Mouse (Mus musculus): Measurements from ENCODE around the gene Gm49361.
A peak's percentile ranks its signal among the peaks of the same experiment; 100 is the strongest.
"Not testable (repeated sequence)": the region's sequence is repeated elsewhere in the genome, so short reads cannot be mapped to it uniquely, and the experiment has no call there.

The Gm49361 gene

GRCm38 (mm10) chr14:57687441-57687840 lies 58.5 kb downstream of the Gm49361 start:
- no peak for DNase-seq

- DNase-seq, result no peak
These were observed 59.3 kb downstream of the Gm49361 start for GRCm38 (mm10) chr14:57686647-57687046.

GRCm38 (mm10) chr14:57684579-57684978 lies 61.3 kb downstream of the Gm49361 start:
- peak; percentile 76 for DNase-seq

GRCm38 (mm10) chr14:57682751-57683150 lies 63.2 kb downstream of the Gm49361 start:
- no peak for DNase-seq

DNA sequence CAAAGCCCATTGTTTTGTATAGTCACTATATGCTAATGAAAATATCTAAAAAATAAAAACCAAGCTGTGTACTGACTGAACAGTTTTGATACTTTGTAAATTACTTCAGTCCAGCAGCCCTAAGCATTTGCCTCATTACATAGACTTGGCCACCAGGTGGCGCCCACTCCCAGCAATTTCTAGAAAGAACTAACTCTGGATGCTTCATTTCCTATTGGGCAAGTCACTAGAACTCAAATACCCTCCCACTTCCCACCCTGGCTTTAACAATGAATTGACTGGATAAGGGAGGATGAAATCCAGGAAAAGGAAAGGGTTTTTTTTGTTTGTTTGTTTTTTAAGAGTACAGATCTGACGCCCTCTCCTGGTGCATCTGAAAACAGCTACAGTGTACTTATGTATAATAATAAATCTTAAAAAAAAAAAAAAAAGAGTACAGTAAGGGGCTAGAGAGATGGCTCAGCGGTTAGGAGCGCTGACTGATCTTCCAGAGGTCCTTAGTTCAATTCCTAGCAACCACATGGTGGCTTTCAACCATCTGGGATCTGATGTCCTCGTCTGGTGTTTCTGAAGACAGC lies 65.9 kb downstream of the Gm49361 start:
- DNase-seq, result peak; percentile 83

DNA sequence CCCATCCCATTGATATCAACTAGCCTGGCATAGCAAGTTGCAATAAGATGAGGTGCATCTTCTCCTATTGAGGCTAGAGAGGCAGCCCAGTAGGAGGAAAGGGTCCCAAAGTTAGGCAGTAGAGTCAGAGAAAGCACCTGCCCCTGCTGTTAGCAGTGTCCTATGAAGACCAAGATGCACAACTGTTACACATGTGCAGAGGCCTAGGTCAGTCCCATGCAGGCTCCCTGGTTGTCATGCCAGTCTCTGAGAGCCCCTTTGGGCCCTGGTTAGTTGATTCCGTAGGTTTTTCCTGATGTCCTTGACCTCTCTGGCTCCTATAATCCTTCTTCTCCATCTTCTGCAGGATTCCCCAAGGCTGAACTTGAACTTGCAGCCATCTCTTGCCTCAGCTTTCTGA lies 66.4 kb downstream of the Gm49361 start:
- no peak for DNase-seq

DNA sequence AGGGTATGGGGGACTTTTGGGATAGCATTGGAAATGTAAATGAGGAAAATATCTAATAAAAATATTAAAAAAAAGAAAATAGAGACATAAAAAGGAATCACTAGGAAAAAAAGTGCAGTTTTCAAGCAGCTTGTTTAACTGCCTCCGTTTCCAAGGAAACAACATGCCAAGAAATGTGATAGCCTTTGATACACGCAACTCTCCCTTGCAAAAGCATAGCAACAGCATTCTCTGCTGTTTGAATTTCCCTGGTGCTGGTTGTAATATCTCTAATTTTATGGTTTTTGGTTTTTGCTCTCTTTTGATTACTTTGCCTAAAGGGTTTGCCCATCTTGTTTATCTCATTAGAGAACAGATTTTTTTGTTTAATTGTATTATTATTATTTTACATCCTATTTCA lies 70.4 kb downstream of the Gm49361 start:
- no peak for DNase-seq

- DNase-seq, result no peak
These were observed 80.3 kb downstream of the Gm49361 start for GRCm38 (mm10) chr14:57665628-57665950.

DNA sequence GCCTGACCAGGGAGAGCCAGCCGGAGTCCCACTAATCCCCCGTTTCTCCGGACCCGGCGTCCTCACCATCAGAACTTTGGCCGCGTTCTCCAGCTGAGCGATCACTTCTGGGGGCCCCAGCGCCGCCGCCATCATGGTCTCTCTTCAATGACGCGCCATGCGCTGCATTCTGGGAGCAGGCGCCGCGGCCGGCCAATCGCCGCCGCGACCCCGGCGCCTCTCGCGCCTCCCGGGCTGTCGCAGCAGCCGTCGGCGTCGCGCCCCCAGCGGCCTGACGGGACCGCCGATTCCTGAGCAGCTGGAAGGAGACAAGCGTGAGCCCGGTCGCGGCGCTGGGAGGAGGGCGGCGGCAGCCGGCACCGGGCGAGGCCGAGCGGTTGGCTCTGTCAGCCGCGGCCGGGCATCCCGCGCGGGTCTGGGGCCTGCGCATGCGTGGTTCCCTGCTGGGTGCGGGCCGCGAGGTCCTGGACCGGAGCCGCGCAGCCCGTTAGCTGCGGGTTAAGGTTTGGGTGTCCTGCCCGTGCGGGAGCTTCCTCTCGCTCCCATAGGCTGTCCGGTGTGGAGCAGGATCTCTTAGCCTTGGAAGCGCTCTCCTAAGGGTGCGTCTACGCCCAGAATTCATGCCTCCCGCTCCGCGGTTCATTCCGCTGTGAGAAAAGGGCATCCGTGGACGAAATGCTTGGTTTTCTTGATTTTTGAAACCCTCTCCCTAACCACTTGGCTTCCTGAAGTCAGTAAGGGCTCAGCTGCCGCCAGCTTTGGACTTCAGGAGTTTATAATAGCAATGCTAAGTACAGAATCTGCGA lies 80.9 kb downstream of the Gm49361 start, which contains the start of gene Xpo4:
Xpo4 (minus strand) TSS at position 609 of the 806 bp plus-strand sequence.
- DNase-seq, result peak; percentile 88

DNA sequence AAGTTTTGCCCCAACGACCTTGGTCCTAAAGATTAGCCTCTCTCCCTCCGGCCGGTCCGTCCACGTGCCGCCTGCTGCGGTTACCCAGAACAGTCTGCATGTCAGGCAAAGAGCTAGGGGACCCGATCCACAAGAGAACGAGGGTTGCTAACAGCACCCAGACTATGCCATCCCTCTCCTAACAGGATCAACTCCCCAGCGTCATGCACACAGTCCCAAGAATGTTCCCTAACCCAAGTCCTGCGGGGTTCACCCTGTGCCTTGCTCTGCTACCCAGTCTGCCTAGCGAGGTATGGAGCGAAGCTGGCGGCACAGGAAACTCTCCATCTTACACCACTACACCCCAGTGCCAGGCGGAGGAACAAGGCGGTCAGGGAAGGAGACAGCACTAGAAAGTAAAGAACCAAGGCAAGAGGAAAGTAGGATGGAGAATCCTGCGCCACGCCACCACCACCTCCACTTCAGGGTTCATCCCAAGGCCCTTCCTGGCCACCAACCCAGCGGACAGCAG lies 81.5 kb downstream of the Gm49361 start:
- DNase-seq, result no peak

DNA sequence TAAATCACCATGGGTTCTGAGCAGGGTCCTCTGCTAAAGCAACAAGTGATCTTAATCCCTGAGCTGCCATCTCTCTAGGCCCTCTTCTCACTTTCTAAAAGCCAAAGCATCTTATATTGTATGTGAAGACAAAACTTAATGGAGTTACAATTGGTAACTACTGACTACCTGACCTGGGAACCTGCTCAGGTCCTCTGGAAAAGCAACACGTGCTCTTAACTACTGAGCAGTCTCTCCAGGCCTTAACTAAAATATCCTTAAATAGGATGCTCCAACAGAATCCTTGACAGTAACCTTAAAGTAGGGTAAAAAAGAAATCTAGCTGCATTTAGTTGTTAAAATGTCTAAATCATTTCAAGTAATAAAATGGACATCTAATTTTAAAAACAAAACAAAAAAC lies 82.3 kb downstream of the Gm49361 start:
- no peak for DNase-seq

DNA sequence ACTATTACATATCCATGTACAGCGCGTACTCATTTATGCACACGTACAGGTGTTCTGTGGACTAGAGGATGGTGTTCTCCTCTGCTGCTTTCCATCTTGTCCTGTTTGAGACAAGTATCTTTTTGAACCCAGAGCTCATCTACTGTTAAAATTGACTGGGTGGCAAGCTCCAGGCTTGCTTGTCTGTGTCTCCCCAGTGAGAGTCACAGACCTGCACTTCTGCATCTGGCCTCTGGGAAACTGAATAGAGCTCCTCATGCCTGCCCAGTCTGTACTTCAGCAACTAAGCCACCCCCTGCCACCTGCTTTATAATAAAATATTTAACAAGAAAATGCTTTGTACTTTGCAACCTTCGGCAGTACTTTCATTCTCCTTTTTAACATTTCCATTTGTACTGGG lies 87.6 kb downstream of the Gm49361 start:
- DNase-seq, result no peak

DNA sequence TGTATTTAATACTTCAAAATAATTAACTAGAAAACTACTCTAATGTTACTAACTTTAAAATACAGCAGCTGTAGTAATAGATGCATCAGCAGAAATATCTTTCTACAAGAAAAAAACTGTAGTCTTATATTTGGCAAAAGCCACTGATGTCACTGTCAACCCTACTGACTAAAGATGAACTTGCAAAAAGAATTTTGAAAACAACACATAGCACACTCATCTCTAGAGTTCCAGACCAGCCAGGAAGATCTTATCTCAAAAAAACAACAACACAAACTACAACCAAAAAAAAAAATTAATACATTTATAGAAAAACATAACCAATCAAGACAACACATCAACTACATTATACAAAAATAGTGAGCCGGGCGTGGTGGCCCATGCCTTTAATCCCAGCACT lies 88.4 kb downstream of the Gm49361 start:
- DNase-seq, result no peak

DNA sequence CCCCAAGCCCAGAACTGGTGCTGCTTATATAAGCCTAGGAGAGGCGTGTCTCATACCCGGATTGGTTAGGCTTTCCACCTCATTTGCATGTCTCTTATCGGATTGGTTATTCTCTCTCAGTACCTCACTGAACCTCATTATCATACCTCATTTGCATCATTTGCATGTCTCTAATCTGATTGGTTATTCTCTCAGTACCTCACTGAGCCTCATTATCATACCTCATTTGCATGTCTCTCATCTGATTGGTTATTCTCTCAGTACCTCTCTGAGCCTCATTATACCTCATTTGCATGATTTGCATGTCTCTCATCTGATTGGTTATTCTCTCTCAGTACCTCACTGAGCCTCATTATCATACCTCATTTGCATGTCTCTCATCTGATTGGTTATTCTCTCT lies 89.4 kb downstream of the Gm49361 start:
- DNase-seq, result not testable (repeated sequence)

DNA sequence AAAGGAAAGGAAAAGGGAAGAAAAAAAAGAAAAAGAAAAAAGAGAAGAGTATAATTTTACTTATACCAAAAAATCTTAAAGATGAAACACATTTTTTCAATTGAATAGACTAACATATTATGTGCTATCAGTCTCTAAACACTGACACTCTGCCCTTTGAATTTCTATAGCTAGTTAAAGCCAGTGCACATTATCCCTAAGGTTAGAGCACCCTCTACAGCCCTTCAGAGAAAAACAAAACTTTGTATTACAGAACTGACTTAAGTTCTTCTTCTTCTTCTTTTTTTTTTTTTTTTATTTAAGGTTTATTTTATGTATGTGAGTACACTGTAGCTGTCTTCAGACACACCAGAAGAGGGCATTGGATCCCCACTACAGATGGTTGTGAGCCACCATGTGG lies 96.4 kb downstream of the Gm49361 start:
- DNase-seq, result no peak

- no peak for DNase-seq
These were observed 99.7 kb downstream of the Gm49361 start for GRCm38 (mm10) chr14:57646155-57646554.

- no peak for DNase-seq
These were observed 106.8 kb downstream of the Gm49361 start for GRCm38 (mm10) chr14:57639153-57639552.

DNA sequence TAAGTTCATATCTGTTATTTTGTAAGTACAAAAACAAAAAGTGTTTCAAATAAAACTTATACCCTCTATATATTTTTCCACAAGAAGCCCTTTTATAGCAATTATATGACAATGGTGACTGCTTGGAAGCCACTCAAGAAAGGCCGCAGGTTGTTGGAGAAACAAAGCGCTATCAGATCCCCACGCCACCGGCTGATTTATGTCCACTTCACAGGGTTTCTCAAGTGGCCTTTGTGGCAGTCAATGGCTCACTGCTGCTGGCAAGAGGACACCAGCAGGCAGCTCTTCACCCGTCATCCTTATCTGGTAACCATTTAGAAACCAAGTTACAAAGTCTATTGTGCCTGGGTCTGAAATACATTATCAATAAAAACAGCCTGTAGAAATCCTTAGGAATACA lies 111.8 kb downstream of the Gm49361 start:
- DNase-seq, result no peak

- no peak for DNase-seq
These were observed 116.3 kb downstream of the Gm49361 start for GRCm38 (mm10) chr14:57629595-57629994.

GRCm38 (mm10) chr14:57622934-57623333 lies 123.0 kb downstream of the Gm49361 start:
- no peak for DNase-seq

GRCm38 (mm10) chr14:57621699-57622098 lies 124.2 kb downstream of the Gm49361 start:
- no peak for DNase-seq

- DNase-seq, result no peak
These were observed 125.2 kb downstream of the Gm49361 start for GRCm38 (mm10) chr14:57620598-57621236.

- peak; percentile 27 for DNase-seq
These were observed 126.4 kb downstream of the Gm49361 start for GRCm38 (mm10) chr14:57619487-57619886.

DNA sequence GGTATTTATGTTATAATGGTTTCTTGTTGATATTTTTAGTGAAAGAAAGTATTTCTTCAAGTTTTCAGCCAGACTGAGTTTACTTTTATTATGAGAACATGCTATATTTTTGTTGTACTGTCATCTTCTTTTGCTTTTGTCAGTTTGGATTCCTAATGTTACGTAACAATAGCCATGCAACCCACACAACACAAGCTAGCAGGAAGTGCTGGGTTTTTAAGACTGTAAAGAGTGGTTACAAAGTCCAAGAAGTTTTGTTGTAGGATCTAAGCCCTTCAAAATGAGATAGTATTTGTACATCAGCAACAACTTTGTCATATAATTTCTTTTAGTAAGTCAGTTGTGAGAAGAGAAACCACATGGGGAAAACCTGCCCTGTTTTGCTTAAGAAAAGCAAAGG lies 128.2 kb downstream of the Gm49361 start:
- DNase-seq, result no peak
